ENCODE assay signal across 18 mouse cellular contexts in genomic region chr11:56767424-56767823, GRCm38 (mm10).
A peak's percentile ranks its signal among the peaks of the same experiment; 100 is the strongest.
DNase-seq lines count a peak whose midpoint lies in the region; ATAC-seq lines count a peak whose summit lies in the region.
"Had no signal": no experiment of that assay in that cellular context is flagged by ENCODE, and none has a peak within 500 bp of the region (broad histone marks: within the 10 kb centered on the region; RNA-seq: fewer than 3 reads in every experiment).

No protein-coding gene starts in this region.

- no peak for DNase-seq in frontal cortex, postnatal 25 days (ENCODE audit: low spot score in 2 of 2)
- peak; percentile 32 to 57 for DNase-seq in left cerebral cortex, postnatal 25 days (ENCODE audit: low spot score in 2 of 2)
- no peak for DNase-seq in left cerebral cortex, adult 9 months (ENCODE audit: low spot score in 2 of 2)
- peak; percentile 78 for DNase-seq in brain, adult 2 months (ENCODE audit: low read depth, low spot score)
- peak; percentile 8 to 30 for DNase-seq in layer of hippocampus, postnatal 10 days (ENCODE audit: low spot score in 2 of 2)
- DNase-seq in B cell, adult 2 months, result no peak
- DNase-seq in thymus, postnatal 36 days, result no peak
- DNase-seq: adrenal gland, postnatal 14 days; cerebellum, adult 18-20 months; cerebellum, adult 9-11 months; cerebellum, postnatal 36 days; gastrocnemius, postnatal 10 days; heart, adult 2 months; heart, postnatal 14 days had no signal

- ATAC-seq in frontal cortex, adult (ENCODE audit: low TSS enrichment), result peak; percentile 91
- ATAC-seq: activated CD4-positive, CD25-positive, alpha-beta regulatory T cell, adult 4 months; forebrain, embryonic 13.5 days; Patski had no signal

- intact Hi-C loops in left cerebral cortex, postnatal 25 days (cut with DNase I), result no loop called here

Comparison
In these comparisons a context has a peak if more than half of its experiments do, and no peak if none do; other contexts are left out.
1. DNase-seq: peak in left cerebral cortex, postnatal 25 days (2 of 2), brain, adult 2 months (single experiment) and layer of hippocampus, postnatal 10 days (2 of 2); none in frontal cortex, postnatal 25 days (0 of 2), left cerebral cortex, adult 9 months (0 of 2), B cell, adult 2 months (0 of 2) and thymus, postnatal 36 days (0 of 2).